In the genomic region with DNA sequence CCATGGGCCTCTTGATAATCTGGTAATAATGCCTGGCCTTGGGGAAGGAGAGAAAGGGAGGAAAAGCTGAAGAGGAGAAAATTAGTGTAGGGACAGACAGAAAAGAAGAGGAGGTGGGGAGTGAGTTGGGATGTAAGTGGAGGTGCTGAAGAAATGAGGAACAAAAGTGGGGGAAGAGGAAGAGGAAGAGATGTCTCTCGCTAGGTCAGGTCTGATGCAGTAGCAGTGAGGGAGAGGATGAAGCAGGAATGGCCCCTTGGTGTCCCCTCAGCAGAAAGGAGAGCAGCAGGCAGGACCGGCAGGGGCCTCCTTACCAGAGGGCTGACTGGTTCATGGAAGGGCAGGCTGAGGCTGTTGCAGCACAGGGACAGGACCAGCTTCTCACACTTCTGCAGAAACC, we compare ENCODE assay signal across 23 mouse cellular contexts. TPM values are rescaled to one million over a fixed set of nuclear protein-coding genes. Genes with fewer than 3 reads are reported as not detected.
"Had no signal": no experiment of that assay in that cellular context is flagged by ENCODE, and none has a peak within 500 bp of the region (broad histone marks: within the 10 kb centered on the region; RNA-seq: fewer than 3 reads in every experiment).

No protein-coding gene starts in this region.

- H3K9me3 ChIP-seq: liver, embryonic 15.5 days; lung, embryonic 15.5 days; megakaryocyte, embryonic 14.5 days; midbrain, embryonic 12.5 days; neural tube, embryonic 12.5 days had no signal

- DNase-seq: lung, adult 2 months; lung, postnatal 14 days; lung, postnatal 36 days; midbrain, embryonic 14.5 days; retina, postnatal 1 day; right cerebral cortex, adult 18-20 months; right cerebral cortex, postnatal 25 days; right cerebral cortex, postnatal 4 days; spleen, adult 18-20 months; thymus, adult 18-20 months; thymus, postnatal 14 days; thymus, postnatal 36 days had no signal

- H3K27ac ChIP-seq: liver, embryonic 15.5 days; lung, embryonic 15.5 days; macrophage; midbrain, embryonic 12.5 days; neural tube, embryonic 12.5 days had no signal

- H3K9ac ChIP-seq: liver, embryonic 15.5 days; liver, postnatal 0 days; lung, embryonic 15.5 days; midbrain, embryonic 12.5 days; neural tube, embryonic 12.5 days had no signal

- H3K4me2 ChIP-seq: liver, embryonic 15.5 days; lung, embryonic 15.5 days; midbrain, embryonic 12.5 days; neural tube, embryonic 12.5 days had no signal

- ATAC-seq: liver, postnatal 0 days; lung, postnatal 0 days had no signal

- H3K4me1 ChIP-seq: lung, embryonic 15.5 days; neural tube, embryonic 12.5 days had no signal

- H3K4me3 ChIP-seq: liver, embryonic 15.5 days; lung, embryonic 15.5 days; megakaryocyte, embryonic 14.5 days; midbrain, embryonic 12.5 days; neural tube, embryonic 12.5 days had no signal

- H3K27me3 ChIP-seq: liver, embryonic 15.5 days; lung, embryonic 15.5 days; neural tube, embryonic 12.5 days had no signal

- H3K36me3 ChIP-seq: liver, embryonic 15.5 days; lung, embryonic 15.5 days; midbrain, embryonic 12.5 days; neural tube, embryonic 12.5 days had no signal

RNA-seq across cellular contexts. Expression of a gene that starts 16.9 kb away (rescaled TPM):
- total RNA-seq: monocyte, adult 5-6 weeks; neutrophil, adult 5-6 weeks had no signal
- polyA plus RNA-seq: liver, postnatal 0 days; macrophage; small intestine, adult 2 months had no signal

RNA-seq across cellular contexts. Expression of a gene that starts 52.2 kb away (rescaled TPM):
- polyA plus RNA-seq: liver, embryonic 15.5 days had no signal
